Mouse (Mus musculus): ENCODE data around the gene Syne3.

Gene Syne3

DNA sequence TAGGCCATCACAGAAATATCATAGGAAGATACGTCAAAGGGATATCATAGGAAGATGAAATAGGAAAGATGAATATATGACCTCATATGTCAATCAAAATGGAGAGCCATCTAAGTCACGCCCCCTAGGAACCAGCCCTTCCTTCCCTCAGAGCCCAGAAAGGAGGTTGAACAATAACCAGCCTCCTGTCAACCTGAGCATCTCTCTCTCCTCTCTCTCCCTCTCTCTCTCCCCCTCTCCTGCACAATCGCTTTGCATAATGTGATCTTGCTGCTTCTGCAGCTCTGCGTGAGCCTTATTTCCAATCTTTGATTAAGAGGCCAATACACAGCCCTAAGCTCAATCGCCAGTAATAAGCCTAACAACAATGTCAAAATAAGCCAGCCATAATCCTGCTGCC, 84.6 kb downstream of the Syne3 start:
- DNase-seq (ENCODE audit: low read depth): no peak

DNA sequence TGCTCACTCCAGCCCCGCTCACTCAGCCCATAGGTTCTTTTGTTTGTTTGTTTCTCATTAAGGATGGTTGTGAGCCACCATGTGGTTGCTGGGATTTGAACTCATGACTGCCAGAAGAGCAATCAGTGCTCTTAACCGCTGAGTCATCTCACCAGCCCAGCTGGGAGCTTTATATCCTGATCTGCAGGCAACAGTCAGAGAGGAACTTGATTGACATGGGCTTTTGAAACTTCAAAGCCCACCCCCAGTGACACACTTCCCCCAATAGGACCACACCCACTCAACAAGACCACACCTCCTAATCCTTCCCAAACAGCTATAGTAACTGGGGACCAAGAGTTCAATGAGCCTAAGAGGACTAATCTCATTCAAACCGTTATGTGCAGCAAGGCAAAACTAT, 85.1 kb downstream of the Syne3 start:
- DNase-seq (ENCODE audit: low read depth): no peak

- DNase-seq (ENCODE audit: low read depth): peak; percentile 80
Measured at GRCm38 (mm10) chr12:104923948-104924388, 85.6 kb downstream of the Syne3 start.

DNA sequence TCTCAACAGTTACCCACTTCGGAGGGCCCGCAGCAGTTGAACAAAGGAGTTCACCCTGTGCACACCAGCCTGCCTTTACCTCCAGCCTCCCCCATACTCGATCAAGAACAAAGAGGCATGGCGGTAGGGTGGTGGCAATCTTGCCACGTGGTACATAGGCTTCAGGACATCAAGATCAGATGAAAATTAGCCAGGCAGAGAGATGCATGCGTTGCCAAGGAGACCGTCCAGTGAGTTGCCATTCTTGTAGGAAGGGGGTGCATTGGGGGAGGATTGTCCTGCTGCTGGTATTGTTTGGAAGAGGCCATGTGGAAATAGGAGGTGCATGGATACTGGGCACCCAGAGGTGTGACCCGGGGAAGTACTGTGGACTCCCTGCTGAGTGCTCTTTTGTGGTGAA, 87.0 kb downstream of the Syne3 start:
- DNase-seq (ENCODE audit: low read depth): no peak

GRCm38 (mm10) chr12:104921071-104921470, 88.5 kb downstream of the Syne3 start:
- DNase-seq (ENCODE audit: low read depth): no peak

GRCm38 (mm10) chr12:104919247-104919646, 90.4 kb downstream of the Syne3 start:
- peak; percentile 84 for DNase-seq (ENCODE audit: low read depth)

DNA sequence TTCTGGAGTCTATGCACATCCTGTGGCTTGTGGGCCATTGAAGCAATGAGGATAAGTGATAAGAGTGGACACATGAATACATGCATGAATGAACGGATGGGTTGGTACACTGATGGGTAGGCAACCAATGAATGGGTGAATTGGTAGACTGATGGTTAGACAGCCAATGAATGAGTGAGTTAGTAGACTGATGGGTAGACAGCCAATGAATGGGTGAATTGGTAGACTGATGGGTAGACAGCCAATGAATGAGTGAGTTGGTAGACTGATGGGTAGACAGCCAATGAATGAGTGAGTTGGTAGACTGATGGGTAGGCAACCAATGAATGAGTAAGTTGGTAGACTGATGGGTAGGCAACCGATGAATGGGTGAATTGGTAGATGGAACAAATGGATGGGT, 91.7 kb downstream of the Syne3 start:
- DNase-seq (ENCODE audit: low read depth): no peak

DNA sequence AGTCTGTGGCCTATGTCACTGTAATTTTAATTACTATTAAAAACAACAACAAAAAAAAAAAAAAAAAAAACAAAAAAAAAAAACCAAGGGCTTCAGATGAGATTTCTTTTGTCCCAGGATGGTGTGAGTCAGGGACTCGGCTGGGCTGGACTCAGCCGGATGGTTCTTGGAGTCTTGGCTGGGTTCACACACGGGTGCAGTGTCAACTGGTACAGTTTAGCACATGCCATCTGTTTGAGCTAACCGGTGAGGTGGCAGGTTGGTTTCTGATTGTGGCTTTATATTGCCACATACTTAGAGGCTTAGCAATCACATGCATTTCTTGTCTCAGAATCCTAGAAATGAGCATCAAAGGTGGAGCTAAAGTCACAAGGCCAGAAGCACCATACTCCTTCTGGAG, 92.3 kb downstream of the Syne3 start:
- DNase-seq (ENCODE audit: low read depth): no peak

DNA sequence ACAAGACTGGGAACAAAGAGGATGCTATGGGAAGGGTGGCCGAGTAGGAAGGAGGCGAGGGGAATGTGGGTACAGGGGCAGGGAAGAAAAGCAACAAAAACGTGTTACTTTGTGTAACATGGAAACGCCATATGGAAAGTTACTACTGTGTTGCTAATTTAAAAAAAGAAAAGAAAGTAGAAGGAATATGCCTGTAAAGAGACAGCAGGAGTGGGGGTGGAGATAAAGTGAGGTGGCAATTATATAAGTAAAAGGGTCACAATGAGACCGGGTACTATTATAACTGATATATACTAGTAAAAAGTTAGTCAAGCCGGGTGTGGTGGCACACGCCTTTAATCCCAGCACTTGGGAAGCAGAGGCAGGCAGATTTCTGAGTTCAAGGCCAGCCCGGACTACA, 92.8 kb downstream of the Syne3 start:
- no peak for DNase-seq (ENCODE audit: low read depth)

DNA sequence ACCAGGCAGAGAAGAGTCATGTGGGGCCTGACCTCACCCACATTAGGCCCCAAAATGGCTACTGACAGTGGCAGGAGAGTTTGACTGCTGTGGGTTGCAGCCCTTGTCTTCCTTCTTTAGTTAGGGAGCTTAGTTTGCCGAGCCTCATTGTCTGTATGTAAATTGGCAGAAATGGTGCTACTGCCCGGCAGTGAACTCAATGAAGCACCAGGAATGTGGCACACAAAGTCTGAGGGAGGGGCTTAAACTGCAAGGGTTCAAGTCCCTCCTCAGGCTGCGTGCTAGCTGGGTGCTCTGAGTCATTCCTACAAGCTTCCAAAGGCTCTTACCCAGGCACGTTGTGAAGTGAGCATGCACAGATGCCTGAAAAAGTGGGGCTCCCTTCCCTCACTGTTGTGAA, 93.9 kb downstream of the Syne3 start:
- no peak for DNase-seq (ENCODE audit: low read depth)

DNA sequence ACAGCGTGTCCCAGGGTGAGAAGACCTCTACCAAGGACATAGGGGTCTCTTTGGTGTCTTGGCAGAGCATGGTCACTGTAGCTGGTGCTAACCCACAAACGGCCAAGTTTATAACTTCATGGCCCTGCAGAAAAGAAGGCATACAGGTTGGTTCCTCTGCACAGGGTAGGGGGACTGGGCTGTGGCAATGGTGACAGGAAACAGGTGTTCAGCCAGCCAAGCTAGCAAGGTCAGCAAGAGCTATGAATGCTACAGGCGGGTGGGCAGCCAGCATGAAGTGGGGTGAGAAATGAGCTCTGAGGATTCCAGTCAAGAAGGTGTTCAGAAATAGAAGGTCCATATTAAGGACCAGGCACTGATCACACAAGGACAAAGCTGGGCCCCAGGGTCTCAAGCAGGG, 96.6 kb downstream of the Syne3 start:
- no peak for DNase-seq (ENCODE audit: low read depth)

DNA sequence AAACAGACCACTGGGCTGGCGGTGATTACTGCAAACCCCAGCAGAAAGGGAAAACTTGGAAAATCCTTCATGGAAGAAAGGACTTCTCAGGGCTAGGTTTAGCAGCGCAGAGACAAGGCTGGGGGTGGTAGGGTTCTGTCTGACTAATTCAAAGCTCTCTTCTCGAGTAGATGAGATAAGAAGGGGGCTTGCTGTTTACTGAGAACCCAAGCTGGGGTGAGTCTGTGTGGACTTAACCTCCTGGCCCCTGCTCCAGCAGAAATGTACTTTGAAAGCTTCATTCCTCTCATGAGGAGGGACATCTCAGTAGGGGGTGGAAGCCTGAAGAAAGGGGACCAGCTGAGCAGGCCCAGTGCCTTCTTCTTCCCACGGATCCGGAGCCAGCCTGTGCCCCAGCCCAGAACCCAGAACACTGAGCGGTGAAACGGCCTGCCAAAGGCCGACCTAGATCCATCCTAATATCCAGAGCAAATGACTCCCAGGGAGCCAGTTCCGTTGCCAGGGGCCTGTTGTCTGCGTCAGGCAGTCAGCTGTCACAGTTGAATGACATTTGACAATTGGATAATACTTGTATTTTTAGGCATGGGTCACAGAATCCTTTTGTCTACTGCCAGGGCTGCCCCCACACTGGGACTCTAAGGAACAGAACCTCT, 97.2 kb downstream of the Syne3 start:
- DNase-seq (ENCODE audit: low read depth): no peak

DNA sequence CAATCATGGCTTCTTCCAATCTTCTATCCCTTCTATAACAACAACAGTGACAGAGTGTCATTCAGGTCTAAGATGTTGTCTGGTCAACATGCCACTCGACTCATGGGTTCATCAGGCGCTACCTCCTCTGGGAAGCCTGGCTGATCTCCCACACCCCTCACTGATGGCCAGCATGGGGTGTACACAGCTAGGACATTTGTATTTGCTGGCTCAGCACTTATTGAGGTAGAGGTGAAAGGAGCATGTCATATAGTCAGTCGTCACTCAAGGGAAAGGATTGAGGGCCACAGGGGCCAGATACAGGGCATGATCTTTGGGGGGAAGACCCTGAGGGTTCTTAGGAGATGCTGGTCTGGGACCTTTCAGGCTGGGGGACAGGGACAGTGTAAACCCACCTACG, 99.9 kb downstream of the Syne3 start:
- no peak for DNase-seq (ENCODE audit: low read depth)

- no peak for DNase-seq (ENCODE audit: low read depth)
Measured at GRCm38 (mm10) chr12:104908986-104909385, 100.6 kb downstream of the Syne3 start.

DNA sequence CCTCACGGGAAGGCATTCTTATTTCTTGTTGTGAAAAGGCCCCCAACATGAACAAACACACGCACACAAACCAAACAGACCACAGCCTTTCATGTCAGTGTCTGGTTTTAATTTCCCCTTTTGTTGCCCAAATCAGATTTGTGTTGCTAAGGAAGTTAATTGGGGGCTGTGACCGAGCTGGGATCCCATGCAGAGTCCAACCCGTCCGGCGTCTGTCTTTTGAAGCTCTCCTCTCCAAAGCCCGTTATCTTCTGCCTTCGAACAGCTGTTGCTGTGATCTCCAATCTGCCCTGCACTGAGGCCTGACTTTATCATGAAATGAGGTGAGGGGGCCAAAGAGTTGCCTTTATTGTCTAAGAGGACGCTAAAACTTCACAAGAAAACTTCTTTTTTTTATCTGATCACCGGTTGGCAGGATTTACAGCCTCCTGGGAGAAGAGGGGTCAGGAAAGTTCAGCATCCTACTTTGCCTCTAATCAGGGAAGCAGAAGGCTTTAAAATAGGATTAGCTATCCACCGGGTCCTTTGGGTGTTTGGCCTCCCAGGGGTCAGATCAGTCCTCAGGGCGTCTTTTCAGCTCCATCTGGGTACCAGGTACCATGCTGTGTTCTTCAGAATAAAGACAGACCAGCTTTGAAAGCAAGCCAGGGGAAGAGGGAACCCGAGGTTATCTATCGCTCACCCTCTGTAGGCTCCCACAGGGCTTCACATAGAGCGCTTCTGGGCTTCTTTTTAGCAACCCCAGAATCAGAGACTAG, 101.4 kb downstream of the Syne3 start:
- no peak for DNase-seq (ENCODE audit: low read depth)

- DNase-seq (ENCODE audit: low read depth): no peak
Measured at GRCm38 (mm10) chr12:104907133-104907532, 102.5 kb downstream of the Syne3 start.

DNA sequence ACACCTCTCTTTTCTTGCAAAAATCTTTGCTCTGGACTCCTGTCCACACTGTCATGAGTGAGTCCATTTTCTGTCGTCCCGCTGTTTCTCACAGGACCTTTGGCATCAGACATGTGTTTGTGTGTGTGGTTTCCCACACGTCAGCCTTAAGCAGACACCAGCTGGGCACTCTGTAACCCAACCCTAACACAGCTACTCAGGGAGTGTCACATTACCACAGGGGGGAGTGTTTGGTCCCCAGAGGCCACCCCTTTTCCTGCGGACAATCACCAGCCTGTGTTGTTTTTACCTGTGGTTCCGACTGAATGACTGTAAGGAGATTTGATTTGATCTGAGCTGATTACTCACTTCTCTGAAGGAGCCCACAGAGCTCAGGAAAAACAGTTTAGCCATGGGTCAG, 105.5 kb downstream of the Syne3 start:
- DNase-seq (ENCODE audit: low read depth): peak; percentile 91

GRCm38 (mm10) chr12:104902392-104903053, 107.1 kb downstream of the Syne3 start:
- no peak for DNase-seq (ENCODE audit: low read depth)

DNA sequence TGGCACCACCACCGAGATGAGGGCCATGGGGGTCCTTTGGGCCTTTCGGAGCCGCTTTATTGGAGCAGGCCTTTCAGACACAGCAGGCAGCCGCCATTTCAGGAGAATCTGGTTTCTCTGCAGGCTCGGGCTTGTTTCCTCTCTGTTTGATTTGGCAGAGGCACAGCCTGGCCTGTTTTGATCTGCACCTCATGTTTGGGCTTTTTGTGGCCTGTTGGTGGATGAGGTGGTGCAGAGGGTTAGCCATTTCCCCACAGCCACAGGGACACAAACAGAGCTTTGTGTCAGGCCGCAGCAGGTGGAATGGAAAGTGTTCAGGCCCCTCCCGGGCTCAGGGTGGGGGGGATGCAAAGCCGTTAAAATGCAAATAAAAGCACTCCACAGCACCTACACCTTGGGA, 108.3 kb downstream of the Syne3 start:
- peak; percentile 69 for DNase-seq (ENCODE audit: low read depth)

DNA sequence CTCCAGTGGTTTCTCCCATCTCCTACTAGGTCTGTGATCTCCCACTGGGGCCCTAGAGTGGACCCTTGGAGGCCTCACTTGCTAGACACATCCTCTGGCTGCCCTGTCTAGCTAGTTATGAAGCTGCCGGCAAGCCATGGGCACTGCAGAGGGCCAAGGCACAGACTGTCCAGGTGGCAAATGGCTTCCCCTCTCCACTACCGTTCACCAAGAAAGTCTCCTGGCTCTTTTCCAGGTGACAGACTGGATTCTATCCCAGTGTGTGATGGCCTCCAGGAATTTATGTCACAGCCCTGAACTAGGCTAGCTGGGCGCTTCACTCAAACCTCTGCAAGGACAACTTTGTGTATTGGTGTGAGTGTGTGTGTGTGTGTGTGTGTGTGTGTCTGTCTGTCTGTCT, 109.8 kb downstream of the Syne3 start:
- DNase-seq (ENCODE audit: low read depth): no peak

DNA sequence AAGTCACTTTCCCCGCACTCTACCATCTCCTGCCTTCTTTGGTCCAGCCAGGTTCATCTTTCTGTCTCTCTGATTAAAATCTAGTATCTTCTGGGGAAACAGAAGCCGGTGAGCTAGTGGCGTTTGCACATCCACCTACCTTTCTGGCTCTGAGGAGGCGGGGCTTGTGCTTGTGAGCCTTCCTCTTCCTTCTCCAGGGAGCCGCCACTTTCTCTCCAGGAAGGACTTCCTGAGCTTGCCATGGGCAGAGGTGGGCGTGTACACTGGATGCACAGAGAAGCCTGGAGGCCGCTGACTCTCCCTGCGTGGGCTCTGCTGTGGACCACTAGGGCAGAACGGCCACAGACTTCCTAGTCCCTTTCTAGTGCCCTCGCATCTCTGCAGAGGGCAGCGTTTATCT, 110.4 kb downstream of the Syne3 start:
- no peak for DNase-seq (ENCODE audit: low read depth)

DNA sequence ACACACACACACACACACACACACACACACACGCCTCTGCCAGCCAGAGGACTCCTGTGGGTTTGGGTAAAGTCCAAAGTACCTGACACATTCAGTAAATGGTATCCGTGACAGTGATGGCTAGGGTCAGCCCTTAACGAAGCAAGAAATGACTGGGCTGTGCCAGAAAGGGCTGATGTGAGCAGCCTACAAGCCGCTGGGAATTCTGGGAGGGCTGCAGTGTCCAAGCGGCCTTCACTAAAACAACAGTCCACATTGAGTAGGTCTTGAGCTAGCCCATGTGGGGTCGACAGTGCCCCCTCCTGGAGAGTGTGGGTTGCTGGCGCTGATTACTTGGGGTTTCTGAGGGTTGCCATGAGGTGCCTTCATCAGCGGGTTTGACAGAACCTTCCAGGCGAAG, 110.9 kb downstream of the Syne3 start:
- DNase-seq (ENCODE audit: low read depth): no peak

GRCm38 (mm10) chr12:104897051-104897618, 112.5 kb downstream of the Syne3 start:
- DNase-seq (ENCODE audit: low read depth): peak; percentile 94
